Mouse (Mus musculus): ENCODE measurements at regions not wholly inside any gene's neighbourhood (a gene's known extent, or its start where the extent isn't known, plus 50 kb on each side); places are given as distances from the start of the nearest gene placed in this dataset.

GRCm38 (mm10) chr4:34498325-34498724 is 52.4 kb upstream of the Akirin2 start:
- DNase-seq (ENCODE audit: low spot score) = no peak

GRCm38 (mm10) chr4:34498781-34499180 is 52.0 kb upstream of the Akirin2 start:
- no peak for DNase-seq (ENCODE audit: low spot score)

- DNase-seq (ENCODE audit: low spot score) = no peak
Observed at GRCm38 (mm10) chr4:34499731-34500130, 51.0 kb upstream of the Akirin2 start.
